Mouse (Mus musculus): ENCODE data around the gene Dcbld1.

- TF ChIP-seq POLR2A (IDR thresholded peaks at IDR 0.05; ENCODE audit: borderline replicate concordance, extremely low read depth, insufficient read depth, insufficient read length, poor library complexity, severe bottlenecking) (no peak), CTCF (IDR thresholded peaks at IDR 0.05; ENCODE audit: borderline replicate concordance, extremely low read depth, insufficient read depth, insufficient read length) (no peak)
Measured at GRCm38 (mm10) chr10:52219600-52219999, 13.8 kb upstream of the Dcbld1 start.

Data from brain, embryonic 14.5 days (tissue).